Mouse (Mus musculus): ENCODE results near the gene Pde6b.

- TF ChIP-seq CTCF (IDR thresholded peaks at IDR 0.05; ENCODE audit: extremely low read depth, insufficient read length, insufficient replicate concordance, low read depth, low read length): no peak
- no peak for TF ChIP-seq POLR2A (IDR thresholded peaks at IDR 0.05; ENCODE audit: low read depth, low read length)
Observed at GRCm38 (mm10) chr5:108414711-108415110, 26.5 kb downstream of the Pde6b start.
